Mouse (Mus musculus): ENCODE data around the gene Sympk.

GRCm38 (mm10) chr7:19094471-19094825, 70.3 kb downstream of the Sympk start, which contains the start of gene Six5:
- TF ChIP-seq CTCF (IDR thresholded peaks at IDR 0.05; ENCODE audit: low read depth) (no peak), EP300 (IDR thresholded peaks at IDR 0.05; ENCODE audit: low read depth) (no peak)

Measured in heart, postnatal 0 days (tissue).